Mouse (Mus musculus) neural tube, embryonic 15.5 days (tissue): Measurements from ENCODE around the gene Ift20. TPM values are rescaled to one million over a fixed set of nuclear protein-coding genes. Genes with fewer than 3 reads are reported as not detected.
"Not testable (repeated sequence)": the region's sequence is repeated elsewhere in the genome, so short reads cannot be mapped to it uniquely, and the experiment has no call there.

Source experiments
- ATAC-seq: fragments of 200-750 bp; cut with Nextera tagmentation; 2 replicates; pipeline ENCODE4 v1.8.0; 2017; ENCODE audit warnings: mild to moderate bottlenecking, moderate TSS enrichment, moderate library complexity; ENCODE audit not compliant: low FRiP score
- H3K27ac ChIP-seq: fragments of 300-500 bp; sonication (generic); replicated peaks from 2 replicates; pipeline ENCODE4 v1.5.1; 2015; ENCODE audit warnings: mild to moderate bottlenecking, inconsistent platforms
- H3K27me3 ChIP-seq: fragments of 300-500 bp; sonication (generic); replicated peaks from 2 replicates; pipeline ENCODE4 v1.6.1; 2015; ENCODE audit warnings: inconsistent platforms
- H3K36me3 ChIP-seq: fragments of 300-500 bp; sonication (generic); 2 replicates; pipeline ENCODE4 v1.6.1; 2015; ENCODE audit warnings: inconsistent platforms
- H3K4me1 ChIP-seq: fragments of 300-500 bp; sonication (generic); 2 replicates; pipeline ENCODE4 v1.6.1; 2015; ENCODE audit warnings: inconsistent platforms
- H3K4me2 ChIP-seq: fragments of 300-500 bp; sonication (generic); 2 replicates; pipeline ENCODE4 v1.6.1; 2015; ENCODE audit warnings: inconsistent platforms, mild to moderate bottlenecking, moderate library complexity
- H3K4me3 ChIP-seq: fragments of 300-500 bp; sonication (generic); replicated peaks from 2 replicates; pipeline ENCODE4 v1.5.1; 2015; ENCODE audit warnings: mild to moderate bottlenecking, inconsistent platforms
- H3K9ac ChIP-seq: fragments of 300-500 bp; sonication (generic); replicated peaks from 2 replicates; pipeline ENCODE4 v1.6.1; 2015; ENCODE audit warnings: mild to moderate bottlenecking, inconsistent platforms
- H3K9me3 ChIP-seq: fragments of 300-500 bp; sonication (generic); replicated peaks from 2 replicates; pipeline ENCODE4 v1.6.1; 2016; ENCODE audit warnings: inconsistent platforms
- WGBS: fragments of 180-500 bp; shearing (Covaris S2); methylation state at CpG from one replicate; pipeline ENCODE4 v1.1.7; 2015; ENCODE audit warnings: mixed read lengths; 5-methylcytosine and 5-hydroxymethylcytosine counted together
- polyA plus RNA-seq: library from polyadenylated mRNA; unstranded; fragments of >200 nt; fragmentation: Nextera tagmentation; extraction: Ambion mirVana; gene quantifications from 2 replicates; pipeline ENCODE4 v1.2.1, GENCODE M21; 2015

Gene Ift20
- polyA plus RNA-seq, 1 experiment from 2014 or later, result 120 TPM

GRCm38 (mm10) chr11:78571854-78572253 lies 35.7 kb downstream of the Ift20 start:
- no peak overlapping the region for H3K4me3 ChIP-seq
- 91% methylated on average over 6 of the region's 6 CpGs for WGBS
- H3K9me3 ChIP-seq, result no peaks in the 10 kb centered on the region
- no peaks in the 10 kb centered on the region for H3K4me1 ChIP-seq
- no peaks in the 10 kb centered on the region for H3K27me3 ChIP-seq
- no peak overlapping the region for H3K4me2 ChIP-seq
- no peak overlapping the region for H3K9ac ChIP-seq
- H3K36me3 ChIP-seq, result peaks cover 33% of the 10 kb centered on the region
- ATAC-seq, result no peak
- no peak overlapping the region for H3K27ac ChIP-seq

GRCm38 (mm10) chr11:78574031-78574430 lies 37.9 kb downstream of the Ift20 start:
- not testable (repeated sequence) for ATAC-seq, H3K9me3 ChIP-seq, H3K4me3 ChIP-seq, H3K27me3 ChIP-seq, H3K9ac ChIP-seq, H3K4me1 ChIP-seq, H3K4me2 ChIP-seq, H3K27ac ChIP-seq
- H3K36me3 ChIP-seq, result peaks cover 30% of the 10 kb centered on the region
- whole genome bisulfite sequencing, result 99% methylated on average over 3 of the region's 4 CpGs

- H3K4me3 ChIP-seq, result no peak overlapping the region
- no peak overlapping the region for H3K27ac ChIP-seq
- no peaks in the 10 kb centered on the region for H3K27me3 ChIP-seq
- H3K4me2 ChIP-seq, result no peak overlapping the region
- H3K36me3 ChIP-seq, result peaks cover 33% of the 10 kb centered on the region
- H3K4me1 ChIP-seq, result no peaks in the 10 kb centered on the region
- H3K9ac ChIP-seq, result no peak overlapping the region
- 90% methylated on average over 3 of the region's 3 CpGs for WGBS
- no peaks in the 10 kb centered on the region for H3K9me3 ChIP-seq
- ATAC-seq, result no peak
Observed at GRCm38 (mm10) chr11:78574536-78574935, 38.4 kb downstream of the Ift20 start.

- Histone ChIP-seq H3K36me3 (peaks cover 34% of the 10 kb centered on the region), H3K9me3 (no peaks in the 10 kb centered on the region), H3K4me2 (no peak overlapping the region), H3K4me3 (no peak overlapping the region), H3K9ac (no peak overlapping the region), H3K27ac (no peak overlapping the region), H3K4me1 (no peaks in the 10 kb centered on the region), H3K27me3 (no peaks in the 10 kb centered on the region)
- ATAC-seq, result no peak
- WGBS, result 57% methylated on average over 2 of the region's 2 CpGs
Observed at GRCm38 (mm10) chr11:78574975-78575374, 38.8 kb downstream of the Ift20 start.

- no peak overlapping the region for H3K9ac ChIP-seq
- H3K4me1 ChIP-seq, result no peaks in the 10 kb centered on the region
- H3K27ac ChIP-seq, result no peak overlapping the region
- no peaks in the 10 kb centered on the region for H3K27me3 ChIP-seq
- H3K9me3 ChIP-seq, result no peaks in the 10 kb centered on the region
- 90% methylated on average over 6 of the region's 6 CpGs for WGBS
- H3K36me3 ChIP-seq, result peaks cover 41% of the 10 kb centered on the region
- no peak overlapping the region for H3K4me2 ChIP-seq
- no peak for ATAC-seq
- no peak overlapping the region for H3K4me3 ChIP-seq
Observed at GRCm38 (mm10) chr11:78582848-78583247, 46.7 kb downstream of the Ift20 start.

GRCm38 (mm10) chr11:78586099-78586498 lies 49.9 kb downstream of the Ift20 start:
- H3K27me3 ChIP-seq, result no peaks in the 10 kb centered on the region
- H3K36me3 ChIP-seq, result peaks cover 32% of the 10 kb centered on the region
- H3K27ac ChIP-seq, result no peak overlapping the region
- no peaks in the 10 kb centered on the region for H3K9me3 ChIP-seq
- no peak overlapping the region for H3K4me2 ChIP-seq
- H3K9ac ChIP-seq, result no peak overlapping the region
- H3K4me3 ChIP-seq, result no peak overlapping the region
- ATAC-seq, result no peak
- H3K4me1 ChIP-seq, result no peaks in the 10 kb centered on the region

GRCm38 (mm10) chr11:78587677-78588076 lies 51.5 kb downstream of the Ift20 start:
- WGBS, result 97% methylated on average over 1 of the region's 1 CpGs

More at GRCm38 (mm10) chr11:78587677-78588076, 51.5 kb downstream of the Ift20 start:
- not testable (repeated sequence) for H3K4me3 ChIP-seq, H3K9me3 ChIP-seq, H3K4me2 ChIP-seq, H3K27ac ChIP-seq, H3K9ac ChIP-seq, H3K27me3 ChIP-seq, H3K4me1 ChIP-seq, ATAC-seq
- peaks cover 28% of the 10 kb centered on the region for H3K36me3 ChIP-seq

Other genes with a start within 250 kb of the Ift20 start
- gene BC030499, start 245.5 kb upstream of the Ift20 start, polyA plus RNA-seq, result 0.40 and 0.42 TPM in 2 replicates
- 6.5 and 13.1 TPM in 2 replicates for gene Spag5, start 234.8 kb upstream of the Ift20 start, polyA plus RNA-seq
- gene Aldoc, start 213.4 kb upstream of the Ift20 start, polyA plus RNA-seq, result 328 and 382 TPM in 2 replicates
- 83.2 and 86.4 TPM in 2 replicates for gene Pigs, start 207.9 kb upstream of the Ift20 start, polyA plus RNA-seq
- gene Unc119, start 192.9 kb upstream of the Ift20 start, polyA plus RNA-seq, result 84.3 and 88.3 TPM in 2 replicates
- gene Foxn1, start 149.8 kb upstream of the Ift20 start, polyA plus RNA-seq, result 11.8 TPM in 1 of 2 replicates, not detected in the other
- 0.42 TPM in 1 of 2 replicates, not detected in the other for gene Slc13a2, start 114.1 kb upstream of the Ift20 start, polyA plus RNA-seq
- gene Slc46a1, start 70.7 kb upstream of the Ift20 start, polyA plus RNA-seq, result 23.4 and 26.0 TPM in 2 replicates
- 38.8 and 49.0 TPM in 2 replicates for gene Sarm1, start 38.6 kb upstream of the Ift20 start, polyA plus RNA-seq
- gene Vtn, start 37.3 kb upstream of the Ift20 start, polyA plus RNA-seq, result 151 and 156 TPM in 2 replicates
- 0.12 TPM in 1 of 2 replicates, not detected in the other for gene Sebox, start 32.9 kb upstream of the Ift20 start, polyA plus RNA-seq
- 89.3 and 94.4 TPM in 2 replicates for gene Tmem199, start 24.2 kb upstream of the Ift20 start, polyA plus RNA-seq
- 182 and 192 TPM in 2 replicates for gene Poldip2, start 24.2 kb upstream of the Ift20 start, polyA plus RNA-seq
- gene Tnfaip1, start within 50 bp of the Ift20 start, polyA plus RNA-seq, result 56.1 and 60.3 TPM in 2 replicates
- gene Tmem97, start 14.4 kb downstream of the Ift20 start, polyA plus RNA-seq, result 43.1 and 50.4 TPM in 2 replicates
- gene Nlk, start 161.0 kb downstream of the Ift20 start, polyA plus RNA-seq, result 21.1 and 25.4 TPM in 2 replicates
- gene Ccnq, start 215.4 kb downstream of the Ift20 start, polyA plus RNA-seq, result 31.2 and 32.2 TPM in 2 replicates